Mouse (Mus musculus): ENCODE data around the gene Gm32687.
"Not testable (repeated sequence)": the region's sequence is repeated elsewhere in the genome, so short reads cannot be mapped to it uniquely, and the experiment has no call there.

Gm32687 gene

GRCm38 (mm10) chr10:81863409-81864407, at the start of gene Gm32687:
Gene Gm32687, plus strand, starts transcription at chr10:81863934.
- not testable (repeated sequence) for DNase-seq (ENCODE audit: low spot score in 2 of 2)

GRCm38 (mm10) chr10:81846219-81846618, 17.5 kb upstream of the Gm32687 start:
- DNase-seq (ENCODE audit: low spot score in 2 of 2) = not testable (repeated sequence)

GRCm38 (mm10) chr10:81929842-81930743, 66.4 kb downstream of the Gm32687 start, which contains the start of gene Zfp781:
Gene Zfp781, minus strand, starts transcription at chr10:81930480.
- not testable (repeated sequence) for DNase-seq (ENCODE audit: low spot score in 2 of 2)
